Mouse (Mus musculus) liver, adult 2 months (tissue): ENCODE data around the gene Mrps7. TPM values are rescaled to one million over a fixed set of nuclear protein-coding genes. Genes with fewer than 3 reads are reported as not detected.

Source experiments
- DNase-seq: peaks from one replicate; pipeline ENCODE4 v3.0.0-alpha.2; 2011; ENCODE audit warnings: low read depth, low spot score; ENCODE audit errors: extremely low read depth
- H3K27ac ChIP-seq: fragments of 200-500 bp; replicated peaks from 2 replicates; pipeline ENCODE4 v1.5.1; 2012; ENCODE audit warnings: low read depth, mild to moderate bottlenecking, control low read depth, inconsistent platforms, low read length; ENCODE audit not compliant: insufficient read depth
- H3K27me3 ChIP-seq: fragments of 200-500 bp; 2 replicates; pipeline ENCODE4 v1.6.1; 2012; ENCODE audit warnings: mild to moderate bottlenecking, moderate library complexity, low read length, inconsistent platforms; ENCODE audit not compliant: control insufficient read depth, insufficient read depth
- H3K36me3 ChIP-seq: fragments of 200-500 bp; 2 replicates; pipeline ENCODE4 v1.6.1; 2012; ENCODE audit warnings: low read length, inconsistent platforms; ENCODE audit not compliant: control insufficient read depth, insufficient read depth
- H3K4me1 ChIP-seq: fragments of 200-500 bp; 2 replicates; pipeline ENCODE4 v1.6.1; 2011; ENCODE audit warnings: low read length; ENCODE audit not compliant: control insufficient read depth, insufficient read depth
- H3K4me3 ChIP-seq: fragments of 200-500 bp; 2 replicates; pipeline ENCODE4 v1.5.1; 2011; ENCODE audit warnings: low read depth, mild to moderate bottlenecking, control low read depth, low read length, moderate library complexity; ENCODE audit not compliant: insufficient read depth
- H3K79me2 ChIP-seq: fragments of 200-500 bp; 2 replicates; pipeline ENCODE4 v1.6.1; 2012; ENCODE audit warnings: inconsistent platforms, mild to moderate bottlenecking, low read length, moderate library complexity; ENCODE audit not compliant: control insufficient read depth, insufficient read depth
- H3K9ac ChIP-seq: fragments of 200-500 bp; 2 replicates; pipeline ENCODE4 v1.6.1; 2012; ENCODE audit warnings: low read depth, mild to moderate bottlenecking, control low read depth, inconsistent platforms, low read length
- CTCF ChIP-seq: fragments of 200-500 bp; IDR thresholded peaks from 2 replicates; pipeline ENCODE4 v1.5.1; 2011; ENCODE audit warnings: low read depth, low read length, control low read depth
- POLR2A ChIP-seq: fragments of 200-500 bp; IDR thresholded peaks from 2 replicates; pipeline ENCODE4 v1.6.1; 2011; ENCODE audit warnings: low read length, control low read depth; ENCODE audit not compliant: insufficient read depth; ENCODE audit errors: extremely low read depth
- WGBS: fragments of 180-500 bp; shearing (Covaris S2); methylation state at CpG from one replicate; pipeline ENCODE4 v1.1.7; 2018; 5-methylcytosine and 5-hydroxymethylcytosine counted together
- polyA plus RNA-seq: library from polyadenylated mRNA; depleted of rRNA; stranded (reverse); fragments of >200 nt; gene quantifications from 2 replicates; pipeline ENCODE4 v1.2.3, GENCODE M21; 2012
- total RNA-seq: library from RNA; depleted of rRNA; stranded (reverse); fragments of >200 nt; gene quantifications from 2 replicates; pipeline ENCODE4 v1.2.3, GENCODE M21; 2014

Mrps7 gene
- total and polyA plus RNA-seq, 2 experiments, result 32.9 to 48.1 TPM

- DNase-seq, result peak; percentile 82
- peak overlapping the region; percentile 26; the same call in 1 of the 2 replicates for H3K9ac ChIP-seq
These were observed 7.4 kb downstream of the Mrps7 start for GRCm38 (mm10) chr11:115611173-115611572.

GRCm38 (mm10) chr11:115612059-115612409, 8.3 kb downstream of the Mrps7 start:
- Histone ChIP-seq H3K27me3 (no peaks in the 10 kb centered on the region), H3K79me2 (peaks cover 4% of the 10 kb centered on the region; the same call in 1 of the 2 replicates), H3K9ac (peak overlapping the region; percentile 83), H3K36me3 (peaks cover 11% of the 10 kb centered on the region; the same call in 1 of the 2 replicates), H3K27ac (peak overlapping the region; percentile 90), H3K4me3 (peak overlapping the region; percentile 83), H3K4me1 (peaks cover 15% of the 10 kb centered on the region)
- DNase-seq, result peak; percentile 90
- WGBS, result under 1% methylated on average over 13 of the region's 13 CpGs
- TF ChIP-seq POLR2A (no peak), CTCF (peak; percentile 31; the same call in 1 of the 2 replicates)

More at GRCm38 (mm10) chr11:115611173-115611572, 7.4 kb downstream of the Mrps7 start:
- Histone ChIP-seq H3K4me3 (no peak overlapping the region), H3K27ac (no peak overlapping the region; the same call in none of the 2 replicates), H3K79me2 (peaks cover 4% of the 10 kb centered on the region; the same call in 1 of the 2 replicates), H3K4me1 (peaks cover 15% of the 10 kb centered on the region), H3K27me3 (no peaks in the 10 kb centered on the region), H3K36me3 (peaks cover 17% of the 10 kb centered on the region; the same call in 1 of the 2 replicates)
- TF ChIP-seq POLR2A (no peak), CTCF (no peak)
- WGBS, result 33% methylated on average over 6 of the region's 6 CpGs

- Histone ChIP-seq H3K27ac (peak within 1 kb of the TSS; percentile 90), H3K27me3 (no peaks in the 10 kb centered on the region), H3K36me3 (peaks cover 7% of the 10 kb centered on the region; the same call in 1 of the 2 replicates), H3K79me2 (peaks cover 4% of the 10 kb centered on the region; the same call in 1 of the 2 replicates), H3K4me3 (peak within 1 kb of the TSS; percentile 83), H3K9ac (peak within 1 kb of the TSS; percentile 88), H3K4me1 (peaks cover 15% of the 10 kb centered on the region)
- DNase-seq, result peak; percentile 82
- WGBS, result 2% methylated on average over 79 of the region's 80 CpGs
- TF ChIP-seq POLR2A (peak; percentile 65), CTCF (peak; percentile 59)
These were observed 8.8 kb downstream of the Mrps7 start, which contains the start of gene Mif4gd for GRCm38 (mm10) chr11:115612410-115613137. Mif4gd (minus strand) TSS chr11:115612969.

- peak overlapping the region; percentile 83 for H3K4me3 ChIP-seq
- H3K27ac ChIP-seq, result peak overlapping the region; percentile 72
- peaks cover 5% of the 10 kb centered on the region; the same call in 1 of the 2 replicates for H3K36me3 ChIP-seq
- WGBS, result 3% methylated on average over 16 of the region's 16 CpGs
- peak overlapping the region; percentile 64 for H3K9ac ChIP-seq
- no peak for TF ChIP-seq CTCF
- TF ChIP-seq POLR2A, result no peak
- no peaks in the 10 kb centered on the region for H3K27me3 ChIP-seq
- peaks cover 15% of the 10 kb centered on the region for H3K4me1 ChIP-seq
- peaks cover 4% of the 10 kb centered on the region; the same call in 1 of the 2 replicates for H3K79me2 ChIP-seq
- peak; percentile 66 for DNase-seq
These were observed 9.6 kb downstream of the Mrps7 start for GRCm38 (mm10) chr11:115613138-115613945.

GRCm38 (mm10) chr11:115614346-115615107, 10.8 kb downstream of the Mrps7 start:
- Histone ChIP-seq H3K36me3 (peaks cover 2% of the 10 kb centered on the region; the same call in 1 of the 2 replicates), H3K27me3 (no peaks in the 10 kb centered on the region), H3K4me3 (no peak overlapping the region), H3K27ac (no peak overlapping the region), H3K79me2 (peaks cover 4% of the 10 kb centered on the region; the same call in 1 of the 2 replicates), H3K9ac (no peak overlapping the region), H3K4me1 (peaks cover 15% of the 10 kb centered on the region)
- WGBS, result 91% methylated on average over 10 of the region's 10 CpGs
- TF ChIP-seq CTCF, result no peak
- TF ChIP-seq POLR2A, result no peak
- DNase-seq, result no peak
